Mouse (Mus musculus) layer of hippocampus, adult 2 months (tissue): ENCODE measurements around the gene Cplx3. TPM values are rescaled to one million over a fixed set of nuclear protein-coding genes. Genes with fewer than 3 reads are reported as not detected.

ENCODE experiments used
- DNase-seq, 2 experiments: peaks; one replicate each; pipeline ENCODE4 v3.0.0; 2022; ENCODE audit warnings: low spot score in 2 of 2
- H3K27ac ChIP-seq: fragments of 200-600 bp; 2 replicates; pipeline ENCODE4 v1.8.1; 2022
- H3K4me3 ChIP-seq: fragments of 200-600 bp; 2 replicates; pipeline ENCODE4 v1.8.1; 2022; ENCODE audit warnings: mild to moderate bottlenecking
- CTCF ChIP-seq: fragments of 200-600 bp; conservative IDR thresholded peaks from 2 replicates; pipeline ENCODE4 v1.8.1; 2022; ENCODE audit warnings: antibody characterized with exemption, mild to moderate bottlenecking, moderate library complexity
- long read RNA-seq, 2 experiments: library from polyadenylated mRNA; stranded (forward); transcript quantifications; one replicate each; pipeline ENCODE4 v2.0.0; 2021; ENCODE audit warnings: borderline mapping rate in 2 of 2
- total RNA-seq, 2 experiments: library from RNA; stranded (reverse); gene quantifications; 2 replicates each; pipeline ENCODE4 v1.2.3; 2021

Gene Cplx3
- total RNA-seq, result 1 to 10 TPM; 3.7 to 5.9 TPM
- long read RNA-seq, experiment 1, partial matches to known transcripts, result 0 of 4 reads
- long read RNA-seq, experiment 1, other reads (novel, unspliced or antisense), result 3 of 4 reads
- long read RNA-seq, experiment 2, partial matches to known transcripts, result 0 of 4 reads
- long read RNA-seq, experiment 2, other reads (novel, unspliced or antisense), result 1 of 4 reads

GRCm38 (mm10) chr9:57606139-57606851 lies at the start of gene Cplx3:
Gene Cplx3 (minus strand): TSS chr9:57606281.
- DNase-seq, result no peak
- no peak for TF ChIP-seq CTCF
- H3K4me3 ChIP-seq, result no peak within 1 kb of the TSS
- no peak within 1 kb of the TSS for H3K27ac ChIP-seq

GRCm38 (mm10) chr9:57655749-57656148 lies 49.7 kb upstream of the Cplx3 start:
- H3K4me3 ChIP-seq, result no peak overlapping the region
- peak; percentile 92 to 98 for DNase-seq
- TF ChIP-seq CTCF, result peak; percentile 97
- H3K27ac ChIP-seq, result peak overlapping the region; percentile 46

GRCm38 (mm10) chr9:57654966-57655365 lies 48.9 kb upstream of the Cplx3 start:
- Histone ChIP-seq H3K4me3 (no peak overlapping the region), H3K27ac (no peak overlapping the region)
- DNase-seq, result no peak
- no peak for TF ChIP-seq CTCF

- TF ChIP-seq CTCF, result no peak
- no peak for DNase-seq
- Histone ChIP-seq H3K4me3 (no peak within 1 kb of the TSS), H3K27ac (no peak within 1 kb of the TSS)
These were observed 47.2 kb upstream of the Cplx3 start, which contains the start of gene Csk for GRCm38 (mm10) chr9:57653283-57653682. Gene Csk (minus strand): TSS chr9:57653631.

GRCm38 (mm10) chr9:57652855-57653254 lies 46.8 kb upstream of the Cplx3 start:
- H3K4me3 ChIP-seq, result no peak overlapping the region
- no peak for TF ChIP-seq CTCF
- no peak for DNase-seq
- no peak overlapping the region for H3K27ac ChIP-seq

- DNase-seq, result no peak
- no peak for TF ChIP-seq CTCF
- Histone ChIP-seq H3K27ac (no peak overlapping the region), H3K4me3 (no peak overlapping the region)
These were observed 46.3 kb upstream of the Cplx3 start for GRCm38 (mm10) chr9:57652351-57652750.

- TF ChIP-seq CTCF, result no peak
- Histone ChIP-seq H3K4me3 (no peak overlapping the region), H3K27ac (peak overlapping the region; percentile 59; the same call in 1 of the 2 replicates)
- no peak for DNase-seq
These were observed 44.8 kb upstream of the Cplx3 start for GRCm38 (mm10) chr9:57650786-57651311.

GRCm38 (mm10) chr9:57650130-57650785 lies 44.2 kb upstream of the Cplx3 start:
- no peak for DNase-seq
- Histone ChIP-seq H3K4me3 (no peak overlapping the region), H3K27ac (peak overlapping the region; percentile 59; the same call in 1 of the 2 replicates)
- no peak for TF ChIP-seq CTCF

GRCm38 (mm10) chr9:57647286-57648108 lies 41.4 kb upstream of the Cplx3 start:
- DNase-seq, result no peak
- Histone ChIP-seq H3K27ac (peak overlapping the region; percentile 51; the same call in 1 of the 2 replicates), H3K4me3 (no peak overlapping the region)
- TF ChIP-seq CTCF, result no peak

GRCm38 (mm10) chr9:57646551-57647103 lies 40.5 kb upstream of the Cplx3 start:
- TF ChIP-seq CTCF, result no peak
- no peak overlapping the region for H3K4me3 ChIP-seq
- peak overlapping the region; percentile 51; the same call in 1 of the 2 replicates for H3K27ac ChIP-seq
- DNase-seq, result no peak

- DNase-seq, result peak; percentile 89 to 96
- TF ChIP-seq CTCF, result peak; percentile 91
These were observed 39.1 kb upstream of the Cplx3 start for GRCm38 (mm10) chr9:57644944-57645893.

More at GRCm38 (mm10) chr9:57644944-57645893, 39.1 kb upstream of the Cplx3 start:
- peak overlapping the region; percentile 93 for H3K27ac ChIP-seq
- H3K4me3 ChIP-seq, result peak overlapping the region; percentile 80
